Mouse (Mus musculus): ENCODE measurements around the gene Krt33b.

- TF ChIP-seq POLR2A (IDR thresholded peaks at IDR 0.05; ENCODE audit: extremely low read depth, insufficient read depth, low read length) = no peak
- no peak for TF ChIP-seq CTCF (IDR thresholded peaks at IDR 0.05; ENCODE audit: low read depth, low read length)
Observed at GRCm38 (mm10) chr11:100010682-100011081, 19.0 kb downstream of the Krt33b start.

Data from liver, adult 2 months (tissue).